Mouse (Mus musculus): ENCODE data around the gene Brd3os. TPM values are rescaled to one million over a fixed set of nuclear protein-coding genes. Genes with fewer than 3 reads are reported as not detected.

Gene Brd3os
- 14.4 and 16.0 TPM in 2 replicates for polyA plus RNA-seq (2014; fragmentation: Nextera tagmentation; extraction: Ambion mirVana)

DNA sequence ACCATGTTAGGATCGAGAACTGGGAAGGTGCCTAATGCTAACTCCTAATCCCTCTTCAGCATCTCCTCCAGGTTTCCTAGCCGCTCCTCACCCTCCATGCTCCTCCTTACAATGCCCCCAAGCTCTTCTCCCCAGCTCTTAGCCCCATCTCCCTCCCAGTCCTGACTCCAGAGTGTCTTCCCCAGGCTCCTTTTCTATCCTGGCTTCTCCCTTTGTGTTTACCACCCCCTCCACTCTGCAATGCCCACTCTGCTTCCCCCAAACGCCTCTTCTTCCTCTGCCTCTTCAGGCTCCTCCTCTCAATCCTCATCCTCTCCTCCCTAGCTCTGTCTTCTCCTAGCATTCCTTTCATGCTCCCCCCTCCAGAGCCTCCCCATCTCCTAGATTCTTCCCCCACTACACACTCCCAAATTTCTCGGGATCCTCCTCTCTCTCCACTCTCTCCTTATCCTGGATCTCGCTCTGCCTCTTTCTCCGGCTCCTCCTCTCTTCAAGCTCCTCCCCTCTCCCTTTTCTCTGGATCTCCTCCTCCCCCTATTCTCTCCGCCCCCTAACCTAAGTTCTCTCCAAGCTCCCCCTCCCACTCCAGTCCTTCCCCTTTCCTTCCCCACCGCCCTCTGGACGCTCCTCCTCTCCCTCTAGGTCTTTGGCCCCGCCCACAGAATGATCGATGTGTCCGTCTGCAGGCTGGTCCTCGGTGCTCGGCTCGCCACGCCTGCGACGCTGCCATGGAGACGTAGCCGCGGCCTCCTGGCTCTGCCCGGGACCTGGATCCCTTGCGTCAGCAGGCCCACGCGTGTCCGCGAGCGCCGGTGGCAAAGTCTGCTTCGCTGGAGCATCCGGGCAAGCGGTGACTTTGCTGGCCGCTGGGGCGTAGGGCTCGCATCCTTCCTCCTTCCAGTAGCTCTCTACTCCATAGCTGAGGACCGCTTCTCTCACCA, at the start of gene Brd3os:
Brd3os (plus strand) TSS at position 558 of the 941 bp plus-strand sequence.
- DNase-seq (ENCODE audit: low spot score) (peak; percentile 99), ATAC-seq (replicated peaks; ENCODE audit: low FRiP score) (peak; percentile 89)
- H3K36me3 ChIP-seq (ENCODE audit: control insufficient read depth, insufficient read depth, low read length) = no peaks in the 10 kb centered on the region
- H3K27ac ChIP-seq (ENCODE audit: low read depth, low read length) = no peak within 1 kb of the TSS
- H3K27me3 ChIP-seq (ENCODE audit: control insufficient read depth, insufficient read depth, low read length) = no peaks in the 10 kb centered on the region
- WGBS = 3% methylated on average over 36 of the region's 36 CpGs
- H3K4me3 ChIP-seq (ENCODE audit: low read depth, low read length) = peak within 1 kb of the TSS; percentile 66
- no peaks in the 10 kb centered on the region; the same call in 1 of the 2 replicates for H3K4me1 ChIP-seq (replicated peaks; ENCODE audit: control insufficient read depth, insufficient read depth, low read length)
- peak within 1 kb of the TSS; percentile 66 for H3K9ac ChIP-seq (ENCODE audit: low read length)
- H3K9me3 ChIP-seq (ENCODE audit: control insufficient read depth, low read length) = no peaks in the 10 kb centered on the region
- peak within 1 kb of the TSS; percentile 72 for H3K4me2 ChIP-seq (ENCODE audit: low read depth, low read length, severe bottlenecking)

DNA sequence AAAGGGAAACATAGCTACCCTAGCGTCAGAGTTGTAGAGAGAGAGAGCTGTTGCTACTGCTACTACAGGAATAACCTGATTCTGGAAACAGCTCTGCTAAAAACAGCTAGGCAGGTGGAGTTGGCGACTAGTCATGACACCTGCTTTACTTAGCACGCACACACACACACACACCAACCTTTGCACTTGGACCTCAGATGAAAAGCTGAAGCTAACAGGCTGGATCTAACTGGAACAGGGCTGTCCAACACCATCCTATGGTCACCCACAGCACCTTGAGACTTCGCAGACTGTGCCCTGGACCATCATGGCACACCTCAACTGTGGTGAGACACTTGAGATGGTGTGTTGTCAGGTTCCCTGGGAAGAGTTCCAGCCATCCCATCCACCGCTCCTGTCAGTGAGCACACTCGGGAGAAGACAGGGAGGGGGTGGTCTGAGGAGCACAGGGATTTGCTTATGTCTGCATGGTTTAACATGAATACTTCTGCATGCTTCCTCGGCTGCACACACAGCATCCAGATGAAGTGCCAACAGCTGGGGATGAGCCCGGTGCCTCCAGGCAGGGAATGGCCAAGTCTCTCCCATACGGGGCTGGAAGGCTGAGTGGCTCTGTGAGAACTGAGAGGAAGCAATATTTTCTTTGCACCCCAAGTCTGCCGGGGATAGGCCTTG, 47.8 kb upstream of the Brd3os start:
- DNase-seq (ENCODE audit: low spot score) (no peak), ATAC-seq (replicated peaks; ENCODE audit: low FRiP score) (0 out of 2 replicates have a peak, but pooled peaks have one; percentile 21)
- Histone ChIP-seq H3K27me3 (ENCODE audit: control insufficient read depth, insufficient read depth, low read length) (no peaks in the 10 kb centered on the region), H3K9ac (ENCODE audit: low read length) (no peak overlapping the region), H3K4me1 (replicated peaks; ENCODE audit: control insufficient read depth, insufficient read depth, low read length) (peaks cover 39% of the 10 kb centered on the region), H3K4me3 (ENCODE audit: low read depth, low read length) (no peak overlapping the region), H3K36me3 (ENCODE audit: control insufficient read depth, insufficient read depth, low read length) (no peaks in the 10 kb centered on the region), H3K9me3 (ENCODE audit: control insufficient read depth, low read length) (no peaks in the 10 kb centered on the region), H3K27ac (ENCODE audit: low read depth, low read length) (no peak overlapping the region), H3K4me2 (ENCODE audit: low read depth, low read length, severe bottlenecking) (no peak overlapping the region)
- WGBS = 54% methylated on average over 10 of the region's 10 CpGs

DNA sequence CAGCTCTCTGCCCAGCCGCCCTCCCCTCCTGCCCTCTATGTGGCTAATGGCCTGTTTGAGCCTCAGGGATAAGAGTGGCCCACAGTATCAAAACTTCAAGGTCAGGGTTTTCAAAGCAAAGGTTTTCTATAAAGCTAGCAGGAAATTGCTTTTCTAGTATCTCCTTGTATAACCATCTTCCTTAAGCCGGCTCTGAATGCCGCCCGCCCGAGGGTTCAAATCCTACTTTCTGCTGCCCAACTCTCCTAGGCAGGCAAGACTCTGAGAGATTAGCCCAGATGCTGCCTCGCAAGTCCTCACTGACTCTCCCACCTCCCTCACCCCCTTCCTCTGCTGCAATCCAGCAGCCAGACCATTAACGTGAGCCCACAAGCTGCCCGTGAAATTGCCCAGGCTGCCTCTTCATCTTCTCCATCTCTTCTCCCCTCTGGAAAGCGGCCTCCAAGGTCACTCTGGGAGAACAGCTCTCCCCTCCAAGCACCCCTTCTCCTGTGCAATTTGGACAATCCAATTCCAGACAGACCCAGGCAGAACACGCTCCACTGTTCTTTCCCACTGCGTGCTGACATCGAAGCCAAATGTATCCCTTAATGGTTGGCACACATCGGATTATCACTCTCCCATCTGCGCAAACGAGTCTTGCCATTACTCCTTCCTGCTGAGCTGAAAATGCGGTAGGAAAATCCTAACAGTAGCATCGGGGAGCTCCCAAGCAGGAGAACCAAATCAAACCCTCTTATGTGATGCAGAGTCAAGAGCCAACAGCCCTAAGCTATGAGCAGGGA, 45.3 kb upstream of the Brd3os start:
- no peak for DNase-seq (ENCODE audit: low spot score)
- H3K27ac ChIP-seq (ENCODE audit: low read depth, low read length) = no peak overlapping the region
- H3K36me3 ChIP-seq (ENCODE audit: control insufficient read depth, insufficient read depth, low read length) = no peaks in the 10 kb centered on the region
- no peak for ATAC-seq (replicated peaks; ENCODE audit: low FRiP score)
- peaks cover 23% of the 10 kb centered on the region for H3K4me1 ChIP-seq (replicated peaks; ENCODE audit: control insufficient read depth, insufficient read depth, low read length)
- no peak overlapping the region for H3K4me2 ChIP-seq (ENCODE audit: low read depth, low read length, severe bottlenecking)
- WGBS = 59% methylated on average over 17 of the region's 17 CpGs
- H3K4me3 ChIP-seq (ENCODE audit: low read depth, low read length) = no peak overlapping the region
- no peaks in the 10 kb centered on the region for H3K27me3 ChIP-seq (ENCODE audit: control insufficient read depth, insufficient read depth, low read length)
- no peaks in the 10 kb centered on the region for H3K9me3 ChIP-seq (ENCODE audit: control insufficient read depth, low read length)
- H3K9ac ChIP-seq (ENCODE audit: low read length) = no peak overlapping the region

DNA sequence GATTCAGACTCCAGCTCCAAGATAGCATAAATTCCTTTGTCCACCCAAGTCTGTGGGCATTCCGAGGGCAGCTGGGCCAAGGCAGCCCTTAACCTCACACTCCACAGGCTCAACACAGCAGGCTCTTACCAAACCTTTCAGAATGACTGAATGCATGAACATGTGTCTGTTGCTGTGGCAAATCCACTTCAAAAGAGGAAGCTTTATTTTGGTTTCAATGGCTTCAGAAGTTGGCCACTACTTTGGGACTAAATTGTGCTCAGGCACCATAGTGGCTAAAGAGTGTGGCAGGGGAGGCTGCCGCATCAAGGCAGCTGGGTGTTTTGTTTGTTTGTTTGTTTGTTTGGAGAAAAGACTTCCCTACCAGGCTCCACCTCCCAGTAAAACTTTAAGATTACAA, 42.0 kb upstream of the Brd3os start:
- Histone ChIP-seq H3K9ac (ENCODE audit: low read length) (no peak overlapping the region), H3K4me1 (replicated peaks; ENCODE audit: control insufficient read depth, insufficient read depth, low read length) (peaks cover 9% of the 10 kb centered on the region; the same call in 1 of the 2 replicates), H3K9me3 (ENCODE audit: control insufficient read depth, low read length) (no peaks in the 10 kb centered on the region), H3K4me2 (ENCODE audit: low read depth, low read length, severe bottlenecking) (no peak overlapping the region), H3K36me3 (ENCODE audit: control insufficient read depth, insufficient read depth, low read length) (no peaks in the 10 kb centered on the region), H3K27ac (ENCODE audit: low read depth, low read length) (no peak overlapping the region), H3K27me3 (ENCODE audit: control insufficient read depth, insufficient read depth, low read length) (no peaks in the 10 kb centered on the region), H3K4me3 (ENCODE audit: low read depth, low read length) (no peak overlapping the region)
- whole genome bisulfite sequencing = 89% methylated on average over 2 of the region's 2 CpGs
- DNase-seq (ENCODE audit: low spot score) (no peak), ATAC-seq (replicated peaks; ENCODE audit: low FRiP score) (no peak)

DNA sequence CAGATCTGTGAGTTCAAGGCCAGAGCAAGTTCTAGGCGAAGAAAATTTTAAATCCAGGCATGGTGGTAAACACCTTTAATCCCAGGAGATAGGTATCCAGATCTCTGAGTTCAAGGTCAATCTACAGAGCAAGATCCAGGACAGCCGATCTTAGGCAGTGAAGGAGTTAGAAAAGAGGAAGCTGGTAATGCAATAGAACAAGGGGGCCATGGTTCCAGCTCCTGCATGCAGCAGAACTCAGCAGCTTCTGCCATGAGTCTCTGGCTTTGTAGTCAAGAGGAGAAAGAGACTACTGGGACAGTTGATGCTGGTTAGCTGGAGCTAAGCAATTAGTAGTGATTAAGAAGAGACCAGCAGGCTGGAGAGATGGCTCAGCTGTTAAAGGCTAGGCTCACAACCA, 40.6 kb upstream of the Brd3os start:
- Histone ChIP-seq H3K27me3 (ENCODE audit: control insufficient read depth, insufficient read depth, low read length) (no peaks in the 10 kb centered on the region), H3K9me3 (ENCODE audit: control insufficient read depth, low read length) (no peaks in the 10 kb centered on the region), H3K36me3 (ENCODE audit: control insufficient read depth, insufficient read depth, low read length) (no peaks in the 10 kb centered on the region), H3K27ac (ENCODE audit: low read depth, low read length) (no peak overlapping the region), H3K4me1 (replicated peaks; ENCODE audit: control insufficient read depth, insufficient read depth, low read length) (0 out of 2 replicates have a peak, but pooled peaks cover 3% of the 10 kb centered on the region), H3K9ac (ENCODE audit: low read length) (no peak overlapping the region), H3K4me2 (ENCODE audit: low read depth, low read length, severe bottlenecking) (no peak overlapping the region), H3K4me3 (ENCODE audit: low read depth, low read length) (no peak overlapping the region)
- no peak for DNase-seq (ENCODE audit: low spot score)
- ATAC-seq (replicated peaks; ENCODE audit: low FRiP score) = no peak
- 88% methylated on average over 2 of the region's 2 CpGs for WGBS

DNA sequence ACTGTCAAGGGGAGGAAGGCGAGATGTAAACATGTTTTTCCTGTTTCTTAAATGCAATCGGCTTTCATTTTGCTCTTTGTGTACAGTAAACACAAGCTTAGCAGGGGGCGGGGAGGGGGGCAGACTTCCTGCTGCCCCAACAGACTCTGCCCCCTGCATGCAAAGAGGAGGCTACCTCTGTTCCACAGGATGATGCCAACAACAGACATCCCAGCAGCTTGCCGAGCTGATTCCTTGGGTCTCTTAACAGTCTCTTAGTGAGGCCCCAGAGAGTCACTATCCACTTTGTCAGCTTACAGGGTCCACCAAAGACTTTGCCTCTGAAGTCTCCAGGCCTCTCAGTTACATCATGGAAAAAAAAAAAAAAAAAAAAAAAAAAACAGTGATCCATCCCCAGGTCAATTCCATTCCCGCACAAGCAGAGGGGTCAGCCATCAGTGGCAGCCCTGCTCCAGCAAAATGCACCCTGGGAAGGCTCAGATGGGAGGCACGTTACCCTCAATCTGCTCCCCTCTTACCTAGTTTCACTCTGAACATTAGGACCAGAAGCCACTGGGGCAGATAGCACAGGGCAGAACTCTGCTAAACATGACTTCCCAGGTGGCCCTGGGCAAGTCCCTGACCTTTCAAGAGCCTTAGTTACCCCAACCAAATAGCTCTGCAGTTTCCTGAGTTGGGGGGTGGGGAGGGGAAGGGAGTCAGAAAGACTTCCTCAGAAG, 37.6 kb upstream of the Brd3os start:
- no peak overlapping the region for H3K9ac ChIP-seq (ENCODE audit: low read length)
- ATAC-seq (replicated peaks; ENCODE audit: low FRiP score) = no peak
- H3K4me2 ChIP-seq (ENCODE audit: low read depth, low read length, severe bottlenecking) = no peak overlapping the region
- no peaks in the 10 kb centered on the region for H3K27me3 ChIP-seq (ENCODE audit: control insufficient read depth, insufficient read depth, low read length)
- 65% methylated on average over 6 of the region's 6 CpGs for WGBS
- no peaks in the 10 kb centered on the region for H3K9me3 ChIP-seq (ENCODE audit: control insufficient read depth, low read length)
- H3K36me3 ChIP-seq (ENCODE audit: control insufficient read depth, insufficient read depth, low read length) = no peaks in the 10 kb centered on the region
- no peak overlapping the region for H3K4me3 ChIP-seq (ENCODE audit: low read depth, low read length)
- H3K27ac ChIP-seq (ENCODE audit: low read depth, low read length) = no peak overlapping the region
- 0 out of 2 replicates have a peak, but pooled peaks cover 3% of the 10 kb centered on the region for H3K4me1 ChIP-seq (replicated peaks; ENCODE audit: control insufficient read depth, insufficient read depth, low read length)
- no peak for DNase-seq (ENCODE audit: low spot score)

DNA sequence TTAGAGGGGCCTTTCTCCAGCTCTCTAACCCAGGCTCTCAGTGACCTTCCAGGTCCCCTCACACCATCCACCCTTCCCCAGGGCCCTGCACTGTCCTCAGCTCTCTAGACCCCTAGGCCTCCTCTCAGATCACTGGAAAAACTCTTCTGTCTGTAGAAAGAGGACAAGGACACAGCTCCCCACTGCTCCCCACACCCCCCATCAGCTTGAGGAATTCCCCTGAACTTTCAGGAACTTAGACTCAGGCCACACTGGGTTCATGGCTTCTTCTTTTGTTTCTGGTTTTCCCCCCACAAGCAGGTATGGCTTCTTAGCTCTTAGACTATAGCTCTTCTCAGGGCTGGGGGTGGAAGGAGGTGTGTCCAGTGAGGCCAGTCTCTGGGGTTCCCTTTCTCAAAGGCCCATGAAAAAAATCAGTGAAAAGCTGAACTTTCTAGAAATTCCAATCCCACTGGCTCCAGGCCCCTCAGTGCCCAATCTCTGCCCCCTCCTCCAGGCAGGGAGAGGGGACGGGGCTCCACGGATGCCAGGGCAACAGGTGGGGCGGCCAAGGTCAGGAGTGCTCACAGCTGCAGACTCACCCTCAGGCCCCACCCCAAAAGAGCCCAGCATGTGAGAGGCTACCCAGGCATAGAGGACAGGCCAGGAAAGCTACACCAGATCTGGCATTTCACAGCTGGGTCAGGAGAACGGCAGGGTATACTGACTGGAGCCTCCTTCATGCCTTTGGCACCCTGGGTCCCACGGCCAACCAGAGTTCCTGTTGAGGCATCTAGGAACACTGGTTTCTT, 36.8 kb upstream of the Brd3os start:
- Histone ChIP-seq H3K27ac (ENCODE audit: low read depth, low read length) (no peak overlapping the region), H3K4me2 (ENCODE audit: low read depth, low read length, severe bottlenecking) (no peak overlapping the region), H3K4me1 (replicated peaks; ENCODE audit: control insufficient read depth, insufficient read depth, low read length) (0 out of 2 replicates have a peak, but pooled peaks cover 3% of the 10 kb centered on the region), H3K9me3 (ENCODE audit: control insufficient read depth, low read length) (no peaks in the 10 kb centered on the region), H3K27me3 (ENCODE audit: control insufficient read depth, insufficient read depth, low read length) (no peaks in the 10 kb centered on the region), H3K36me3 (ENCODE audit: control insufficient read depth, insufficient read depth, low read length) (no peaks in the 10 kb centered on the region), H3K4me3 (ENCODE audit: low read depth, low read length) (no peak overlapping the region), H3K9ac (ENCODE audit: low read length) (no peak overlapping the region)
- no peak for ATAC-seq (replicated peaks; ENCODE audit: low FRiP score)
- 60% methylated on average over 5 of the region's 5 CpGs for WGBS
- DNase-seq (ENCODE audit: low spot score) = no peak

Data from forebrain, embryonic 11.5 days (tissue).